Mouse (Mus musculus): Measurements from ENCODE around the gene Asic4. TPM values are rescaled to one million over a fixed set of nuclear protein-coding genes. Genes with fewer than 3 reads are reported as not detected.

The Asic4 gene
- polyA plus RNA-seq, 1 experiment from 2014 or later: 4.0 TPM

- Histone ChIP-seq H3K27me3 (peaks cover 7% of the 10 kb centered on the region), H3K9ac (peak overlapping the region; percentile 37; the same call in 1 of the 2 replicates), H3K9me3 (replicated peaks) (no peaks in the 10 kb centered on the region), H3K36me3 (ENCODE audit: poor library complexity, severe bottlenecking) (peaks cover 47% of the 10 kb centered on the region), H3K27ac (no peak overlapping the region), H3K4me3 (peak overlapping the region; percentile 87), H3K4me2 (peak overlapping the region; percentile 90), H3K4me1 (peaks cover 37% of the 10 kb centered on the region)
- 10% methylated on average over 35 of the region's 35 CpGs for WGBS
- ATAC-seq: no peak
These were observed 27.2 kb downstream of the Asic4 start for GRCm38 (mm10) chr1:75477264-75477965.

GRCm38 (mm10) chr1:75477966-75478290, 27.7 kb downstream of the Asic4 start:
- Histone ChIP-seq H3K4me1 (peaks cover 37% of the 10 kb centered on the region), H3K4me3 (peak overlapping the region; percentile 87), H3K4me2 (peak overlapping the region; percentile 90), H3K9me3 (replicated peaks) (no peaks in the 10 kb centered on the region), H3K9ac (peak overlapping the region; percentile 87), H3K27ac (no peak overlapping the region; the same call in 1 of the 2 replicates), H3K27me3 (peaks cover 12% of the 10 kb centered on the region), H3K36me3 (ENCODE audit: poor library complexity, severe bottlenecking) (peaks cover 47% of the 10 kb centered on the region)
- ATAC-seq: no peak
- 52% methylated on average over 3 of the region's 3 CpGs for WGBS

- Histone ChIP-seq H3K36me3 (ENCODE audit: poor library complexity, severe bottlenecking) (peaks cover 47% of the 10 kb centered on the region), H3K9me3 (replicated peaks) (no peaks in the 10 kb centered on the region), H3K9ac (peak overlapping the region; percentile 87), H3K27me3 (peaks cover 16% of the 10 kb centered on the region), H3K4me3 (peak overlapping the region; percentile 87), H3K27ac (peak overlapping the region; percentile 85), H3K4me1 (peaks cover 37% of the 10 kb centered on the region), H3K4me2 (peak overlapping the region; percentile 90)
- no peak for ATAC-seq
- 0% methylated on average over 18 of the region's 25 CpGs for WGBS
These were observed 28.3 kb downstream of the Asic4 start for GRCm38 (mm10) chr1:75478497-75478896.

- WGBS: under 1% methylated on average over 48 of the region's 76 CpGs
- Histone ChIP-seq H3K27me3 (peaks cover 19% of the 10 kb centered on the region), H3K9me3 (replicated peaks) (no peaks in the 10 kb centered on the region), H3K36me3 (ENCODE audit: poor library complexity, severe bottlenecking) (peaks cover 47% of the 10 kb centered on the region), H3K4me2 (peak within 1 kb of the TSS; percentile 90), H3K9ac (peak within 1 kb of the TSS; percentile 87), H3K27ac (peak within 1 kb of the TSS; percentile 85), H3K4me3 (peak within 1 kb of the TSS; percentile 87), H3K4me1 (peaks cover 37% of the 10 kb centered on the region)
- ATAC-seq: peak; percentile 91
These were observed 28.8 kb downstream of the Asic4 start, which contains the start of the genes Chpf and Tmem198 for GRCm38 (mm10) chr1:75478916-75479634. TSS of gene Chpf (minus strand) at chr1:75479307. TSS of gene Tmem198 (plus strand) at chr1:75479532.

- under 1% methylated on average over 24 of the region's 24 CpGs for WGBS
- H3K4me1 ChIP-seq: peaks cover 37% of the 10 kb centered on the region
- H3K9ac ChIP-seq: peak overlapping the region; percentile 87
- ATAC-seq: no peak
- H3K27me3 ChIP-seq: peaks cover 24% of the 10 kb centered on the region
- H3K36me3 ChIP-seq (ENCODE audit: poor library complexity, severe bottlenecking): peaks cover 47% of the 10 kb centered on the region
- H3K4me2 ChIP-seq: peak overlapping the region; percentile 90
- peak overlapping the region; percentile 87 for H3K4me3 ChIP-seq
- peak overlapping the region; percentile 68 for H3K27ac ChIP-seq
- no peaks in the 10 kb centered on the region for H3K9me3 ChIP-seq (replicated peaks)
These were observed 29.4 kb downstream of the Asic4 start for GRCm38 (mm10) chr1:75479635-75479989.

GRCm38 (mm10) chr1:75480036-75480435, 29.8 kb downstream of the Asic4 start:
- Histone ChIP-seq H3K27ac (no peak overlapping the region; the same call in 1 of the 2 replicates), H3K4me1 (peaks cover 37% of the 10 kb centered on the region), H3K9ac (peak overlapping the region; percentile 87), H3K4me2 (peak overlapping the region; percentile 90), H3K36me3 (ENCODE audit: poor library complexity, severe bottlenecking) (peaks cover 47% of the 10 kb centered on the region), H3K27me3 (peaks cover 29% of the 10 kb centered on the region), H3K4me3 (peak overlapping the region; percentile 87), H3K9me3 (replicated peaks) (no peaks in the 10 kb centered on the region)
- 17% methylated on average over 13 of the region's 13 CpGs for WGBS
- no peak for ATAC-seq

- Histone ChIP-seq H3K36me3 (ENCODE audit: poor library complexity, severe bottlenecking) (peaks cover 47% of the 10 kb centered on the region), H3K4me3 (peak overlapping the region; percentile 87), H3K27me3 (peaks cover 36% of the 10 kb centered on the region), H3K4me1 (peaks cover 37% of the 10 kb centered on the region), H3K9ac (0 out of 2 replicates have a peak overlapping the region, but pooled peaks have one; percentile 87), H3K4me2 (peak overlapping the region; percentile 90), H3K9me3 (replicated peaks) (no peaks in the 10 kb centered on the region), H3K27ac (no peak overlapping the region)
- WGBS: 86% methylated on average over 7 of the region's 7 CpGs
- no peak for ATAC-seq
These were observed 30.5 kb downstream of the Asic4 start for GRCm38 (mm10) chr1:75480735-75481134.

- H3K36me3 ChIP-seq (ENCODE audit: poor library complexity, severe bottlenecking): peaks cover 46% of the 10 kb centered on the region
- H3K4me1 ChIP-seq: peaks cover 19% of the 10 kb centered on the region
- H3K27ac ChIP-seq: no peak overlapping the region
- 4% methylated on average over 24 of the region's 24 CpGs for WGBS
- no peak for ATAC-seq
- peaks cover 80% of the 10 kb centered on the region for H3K27me3 ChIP-seq
- no peaks in the 10 kb centered on the region for H3K9me3 ChIP-seq (replicated peaks)
- peak overlapping the region; percentile 88 for H3K4me2 ChIP-seq
- H3K9ac ChIP-seq: peak overlapping the region; percentile 60; the same call in 1 of the 2 replicates
- peak overlapping the region; percentile 48 for H3K4me3 ChIP-seq
These were observed 36.3 kb downstream of the Asic4 start for GRCm38 (mm10) chr1:75486561-75486960.

- no peak overlapping the region for H3K27ac ChIP-seq
- no peaks in the 10 kb centered on the region for H3K9me3 ChIP-seq (replicated peaks)
- peaks cover 79% of the 10 kb centered on the region for H3K27me3 ChIP-seq
- peak; percentile 44; the same call in 1 of the 2 replicates for ATAC-seq
- peaks cover 19% of the 10 kb centered on the region for H3K4me1 ChIP-seq
- WGBS: under 1% methylated on average over 13 of the region's 13 CpGs
- peak overlapping the region; percentile 60 for H3K9ac ChIP-seq
- peak overlapping the region; percentile 88 for H3K4me2 ChIP-seq
- peaks cover 46% of the 10 kb centered on the region for H3K36me3 ChIP-seq (ENCODE audit: poor library complexity, severe bottlenecking)
- H3K4me3 ChIP-seq: peak overlapping the region; percentile 48
These were observed 36.8 kb downstream of the Asic4 start for GRCm38 (mm10) chr1:75487040-75487404.

GRCm38 (mm10) chr1:75487405-75488161, 37.3 kb downstream of the Asic4 start:
- H3K36me3 ChIP-seq (ENCODE audit: poor library complexity, severe bottlenecking): peaks cover 44% of the 10 kb centered on the region
- peaks cover 77% of the 10 kb centered on the region for H3K27me3 ChIP-seq
- WGBS: under 1% methylated on average over 61 of the region's 62 CpGs
- peak; percentile 75 for ATAC-seq
- no peak overlapping the region for H3K27ac ChIP-seq
- peak overlapping the region; percentile 88 for H3K4me2 ChIP-seq
- peak overlapping the region; percentile 48 for H3K4me3 ChIP-seq
- no peaks in the 10 kb centered on the region for H3K9me3 ChIP-seq (replicated peaks)
- H3K4me1 ChIP-seq: peaks cover 19% of the 10 kb centered on the region
- H3K9ac ChIP-seq: peak overlapping the region; percentile 60

GRCm38 (mm10) chr1:75490785-75491551, 40.7 kb downstream of the Asic4 start:
- 84% methylated on average over 34 of the region's 34 CpGs for WGBS
- H3K9me3 ChIP-seq (replicated peaks): no peaks in the 10 kb centered on the region
- H3K4me1 ChIP-seq: peaks cover 19% of the 10 kb centered on the region
- peaks cover 51% of the 10 kb centered on the region for H3K27me3 ChIP-seq
- H3K27ac ChIP-seq: no peak overlapping the region
- peak overlapping the region; percentile 4; the same call in 1 of the 2 replicates for H3K9ac ChIP-seq
- no peak for ATAC-seq
- H3K4me2 ChIP-seq: no peak overlapping the region
- peaks cover 12% of the 10 kb centered on the region for H3K36me3 ChIP-seq (ENCODE audit: poor library complexity, severe bottlenecking)
- H3K4me3 ChIP-seq: no peak overlapping the region
